Mouse (Mus musculus) G1E (cell line): ENCODE measurements around the gene Gemin8.

Experiments
- CTCF ChIP-seq: IDR thresholded peaks from 2 replicates; pipeline ENCODE4 v1.5.1; 2012; ENCODE audit warnings: low read depth, low read length, inconsistent platforms, mixed read lengths
- POLR2AphosphoS5 ChIP-seq: IDR thresholded peaks from 2 replicates; pipeline ENCODE4 v1.6.1; 2012; ENCODE audit warnings: low read depth, low read length, inconsistent platforms; ENCODE audit not compliant: insufficient replicate concordance
- TAL1 ChIP-seq: conservative IDR thresholded peaks from 2 replicates; pipeline ENCODE4 v1.6.1; 2012; ENCODE audit warnings: low read depth, low read length, inconsistent platforms, mixed read lengths

- TF ChIP-seq CTCF (no peak), TAL1 (no peak), POLR2AphosphoS5 (no peak)
Observed at GRCm38 (mm10) chrX:166219331-166219730, 49.1 kb downstream of the Gemin8 start.
